Mouse (Mus musculus) intestine, embryonic 16.5 days (tissue): ENCODE measurements around the gene Tmem132b. TPM values are rescaled to one million over a fixed set of nuclear protein-coding genes. Genes with fewer than 3 reads are reported as not detected.

Experiments
- ATAC-seq: fragments of 200-750 bp; cut with Nextera tagmentation; 2 replicates; pipeline ENCODE4 v1.8.0; 2017; ENCODE audit warnings: moderate TSS enrichment, moderate library complexity
- H3K27ac ChIP-seq: fragments of 300-500 bp; sonication (generic); 2 replicates; pipeline ENCODE4 v1.5.1; 2014; ENCODE audit warnings: mild to moderate bottlenecking, low read length
- H3K27me3 ChIP-seq: fragments of 300-500 bp; sonication (generic); replicated peaks from 2 replicates; pipeline ENCODE4 v1.6.1; 2014; ENCODE audit warnings: low read length, control low read depth, mixed read lengths; ENCODE audit not compliant: control insufficient read depth, insufficient read depth
- H3K36me3 ChIP-seq: fragments of 300-500 bp; sonication (generic); 2 replicates; pipeline ENCODE4 v1.6.1; 2014; ENCODE audit warnings: low read length, control low read depth; ENCODE audit not compliant: control insufficient read depth, insufficient read depth
- H3K4me1 ChIP-seq: fragments of 300-500 bp; sonication (generic); 2 replicates; pipeline ENCODE4 v1.6.1; 2014; ENCODE audit warnings: low read length, control low read depth, mixed read lengths; ENCODE audit not compliant: control insufficient read depth, insufficient read depth
- H3K4me2 ChIP-seq: fragments of 300-500 bp; sonication (generic); 2 replicates; pipeline ENCODE4 v1.6.1; 2014; ENCODE audit warnings: low read depth, low read length, control low read depth
- H3K4me3 ChIP-seq: fragments of 300-500 bp; sonication (generic); 2 replicates; pipeline ENCODE4 v1.5.1; 2014; ENCODE audit warnings: mild to moderate bottlenecking, low read length
- H3K9ac ChIP-seq: fragments of 300-500 bp; sonication (generic); 2 replicates; pipeline ENCODE4 v1.6.1; 2014; ENCODE audit warnings: low read depth, low read length
- H3K9me3 ChIP-seq: fragments of 300-500 bp; sonication (generic); 2 replicates; pipeline ENCODE4 v1.6.1; 2016; ENCODE audit warnings: low read length, control low read depth; ENCODE audit not compliant: control insufficient read depth
- WGBS: fragments of 180-500 bp; shearing (Covaris S2); extraction: QIAGEN DNeasy Blood & Tissue Kit; methylation state at CpG from one replicate; pipeline ENCODE4 v1.1.7; 2014; 5-methylcytosine and 5-hydroxymethylcytosine counted together
- polyA plus RNA-seq: library from polyadenylated mRNA; unstranded; fragments of >200 nt; fragmentation: Nextera tagmentation; extraction: Ambion mirVana; gene quantifications from 2 replicates; pipeline ENCODE4 v1.2.1, GENCODE M21; 2015

Tmem132b gene
- polyA plus RNA-seq, 1 experiment from 2014 or later: 0.11 TPM

GRCm38 (mm10) chr5:125507582-125507981 is 24.0 kb upstream of the Tmem132b start:
- no peak overlapping the region for H3K4me2 ChIP-seq
- no peak overlapping the region for H3K27ac ChIP-seq
- peaks cover 23% of the 10 kb centered on the region for H3K36me3 ChIP-seq
- no peak overlapping the region for H3K4me3 ChIP-seq
- ATAC-seq: no peak
- 87% methylated on average over 9 of the region's 9 CpGs for WGBS
- H3K27me3 ChIP-seq: no peaks in the 10 kb centered on the region
- no peaks in the 10 kb centered on the region for H3K4me1 ChIP-seq
- H3K9ac ChIP-seq: no peak overlapping the region
- no peaks in the 10 kb centered on the region for H3K9me3 ChIP-seq

- no peak for ATAC-seq
- no peaks in the 10 kb centered on the region for H3K27me3 ChIP-seq
- peaks cover 26% of the 10 kb centered on the region for H3K36me3 ChIP-seq
- H3K4me1 ChIP-seq: no peaks in the 10 kb centered on the region
- no peak overlapping the region for H3K9ac ChIP-seq
- 92% methylated on average over 10 of the region's 10 CpGs for WGBS
- H3K4me3 ChIP-seq: no peak overlapping the region
- no peak overlapping the region for H3K4me2 ChIP-seq
- H3K9me3 ChIP-seq: no peaks in the 10 kb centered on the region
- no peak overlapping the region for H3K27ac ChIP-seq
Observed at GRCm38 (mm10) chr5:125508006-125508405, 23.6 kb upstream of the Tmem132b start.

DNA sequence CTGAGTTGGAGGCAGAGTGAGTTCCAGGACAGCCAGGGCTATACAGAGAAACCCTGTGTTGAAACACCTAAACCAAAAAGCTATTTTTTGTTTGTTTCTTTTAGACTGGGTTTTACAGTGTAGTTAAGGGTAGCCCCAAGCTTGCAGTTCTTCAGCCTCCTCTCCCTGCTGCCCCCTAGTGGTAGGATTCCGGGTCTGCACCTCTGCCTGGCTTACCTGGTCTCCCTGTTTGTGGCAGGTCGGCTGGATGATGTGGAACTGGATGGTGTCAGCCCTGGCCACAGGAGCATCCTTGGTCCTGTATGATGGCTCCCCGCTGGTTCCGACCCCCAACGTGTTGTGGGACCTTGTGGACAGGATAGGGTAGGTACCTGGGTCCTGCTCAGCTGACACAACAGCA is 22.0 kb upstream of the Tmem132b start:
- Histone ChIP-seq H3K36me3 (peaks cover 32% of the 10 kb centered on the region), H3K27me3 (no peaks in the 10 kb centered on the region), H3K4me2 (no peak overlapping the region), H3K27ac (no peak overlapping the region), H3K9me3 (no peaks in the 10 kb centered on the region), H3K4me1 (no peaks in the 10 kb centered on the region), H3K4me3 (no peak overlapping the region), H3K9ac (no peak overlapping the region)
- 46% methylated on average over 5 of the region's 5 CpGs for WGBS
- ATAC-seq: 0 out of 2 replicates have a peak, but pooled peaks have one; percentile 24

GRCm38 (mm10) chr5:125515006-125515405 is 16.6 kb upstream of the Tmem132b start:
- 89% methylated on average over 12 of the region's 12 CpGs for WGBS

GRCm38 (mm10) chr5:125518640-125519039 is 12.9 kb upstream of the Tmem132b start:
- Histone ChIP-seq H3K4me3 (no peak overlapping the region), H3K9me3 (no peaks in the 10 kb centered on the region), H3K36me3 (peaks cover 21% of the 10 kb centered on the region), H3K27ac (no peak overlapping the region), H3K4me2 (no peak overlapping the region), H3K27me3 (no peaks in the 10 kb centered on the region), H3K4me1 (no peaks in the 10 kb centered on the region), H3K9ac (no peak overlapping the region)
- 70% methylated on average over 5 of the region's 5 CpGs for WGBS
- no peak for ATAC-seq

More at GRCm38 (mm10) chr5:125515006-125515405, 16.6 kb upstream of the Tmem132b start:
- Histone ChIP-seq H3K9ac (no peak overlapping the region), H3K4me2 (no peak overlapping the region), H3K27me3 (no peaks in the 10 kb centered on the region), H3K36me3 (peaks cover 35% of the 10 kb centered on the region), H3K27ac (no peak overlapping the region), H3K4me1 (no peaks in the 10 kb centered on the region), H3K4me3 (no peak overlapping the region), H3K9me3 (no peaks in the 10 kb centered on the region)
- ATAC-seq: no peak

DNA sequence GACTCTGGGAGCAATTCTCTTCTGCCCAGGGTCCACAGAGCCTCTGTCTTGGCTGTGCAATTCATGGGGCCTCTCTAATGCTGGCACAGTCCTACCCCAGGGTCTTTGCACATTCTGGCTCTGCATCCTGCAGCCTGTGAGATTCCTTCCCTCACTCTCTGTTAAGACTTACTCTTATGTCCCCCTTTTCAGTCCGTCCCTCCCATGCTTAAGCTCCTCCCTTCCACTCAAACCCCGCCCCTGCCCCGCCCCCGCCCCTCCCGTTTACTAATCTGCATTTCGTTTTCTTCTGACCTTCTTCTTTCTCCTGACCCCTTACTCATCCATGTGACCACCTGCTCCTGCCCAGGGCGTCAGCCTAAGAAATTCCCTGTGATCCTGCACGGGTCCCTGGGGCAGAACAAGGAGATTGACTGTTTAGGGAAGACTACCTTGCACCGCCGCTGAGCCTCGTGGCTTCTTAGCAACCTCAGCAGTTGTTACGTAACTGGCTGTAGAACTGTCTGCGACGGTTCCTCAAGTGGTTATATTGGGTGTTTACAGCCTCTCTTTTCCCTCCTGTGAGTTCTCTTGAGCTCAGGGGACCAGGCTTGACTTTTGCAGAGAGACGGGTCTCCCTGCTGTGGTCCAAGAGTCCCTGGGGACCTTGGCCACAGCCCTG is 10.5 kb upstream of the Tmem132b start:
- no peaks in the 10 kb centered on the region for H3K4me1 ChIP-seq
- 20% methylated on average over 15 of the region's 15 CpGs for whole genome bisulfite sequencing
- H3K4me3 ChIP-seq: no peak overlapping the region
- no peak overlapping the region for H3K27ac ChIP-seq
- H3K9me3 ChIP-seq: peaks cover under 1% of the 10 kb centered on the region; the same call in 1 of the 2 replicates
- no peak overlapping the region for H3K4me2 ChIP-seq
- ATAC-seq: peak; percentile 32; the same call in 1 of the 2 replicates
- H3K27me3 ChIP-seq: no peaks in the 10 kb centered on the region
- H3K9ac ChIP-seq: no peak overlapping the region
- peaks cover 11% of the 10 kb centered on the region; the same call in 1 of the 2 replicates for H3K36me3 ChIP-seq

GRCm38 (mm10) chr5:125523361-125523760 is 8.2 kb upstream of the Tmem132b start:
- ATAC-seq: no peak
- no peaks in the 10 kb centered on the region for H3K4me1 ChIP-seq
- 75% methylated on average over 2 of the region's 2 CpGs for WGBS
- no peak overlapping the region for H3K4me2 ChIP-seq
- H3K27me3 ChIP-seq: 0 out of 2 replicates have a peak, but pooled peaks cover under 1% of the 10 kb centered on the region
- no peak overlapping the region for H3K4me3 ChIP-seq
- no peaks in the 10 kb centered on the region for H3K36me3 ChIP-seq
- peaks cover 6% of the 10 kb centered on the region; the same call in 1 of the 2 replicates for H3K9me3 ChIP-seq
- no peak overlapping the region for H3K9ac ChIP-seq
- H3K27ac ChIP-seq: no peak overlapping the region

- Histone ChIP-seq H3K36me3 (no peaks in the 10 kb centered on the region), H3K27me3 (peaks cover 14% of the 10 kb centered on the region; the same call in 1 of the 2 replicates), H3K4me2 (no peak overlapping the region), H3K9ac (no peak overlapping the region), H3K27ac (no peak overlapping the region), H3K9me3 (peaks cover 6% of the 10 kb centered on the region; the same call in 1 of the 2 replicates), H3K4me1 (no peaks in the 10 kb centered on the region), H3K4me3 (no peak overlapping the region)
- no peak for ATAC-seq
- WGBS: 55% methylated on average over 5 of the region's 5 CpGs
Observed at GRCm38 (mm10) chr5:125525516-125525915, 6.1 kb upstream of the Tmem132b start.

GRCm38 (mm10) chr5:125526464-125526863 is 5.1 kb upstream of the Tmem132b start:
- WGBS: 73% methylated on average over 4 of the region's 4 CpGs
- ATAC-seq: no peak
- Histone ChIP-seq H3K36me3 (no peaks in the 10 kb centered on the region), H3K9ac (no peak overlapping the region), H3K4me2 (no peak overlapping the region), H3K9me3 (peaks cover 6% of the 10 kb centered on the region; the same call in 1 of the 2 replicates), H3K27me3 (peaks cover 21% of the 10 kb centered on the region), H3K4me1 (no peaks in the 10 kb centered on the region), H3K4me3 (no peak overlapping the region), H3K27ac (no peak overlapping the region)
